Mouse (Mus musculus): ENCODE data around the gene Cphx3.
"Not testable (repeated sequence)": the region's sequence is repeated elsewhere in the genome, so short reads cannot be mapped to it uniquely, and the experiment has no call there.

GRCm38 (mm10) chr14:26118150-26118549, 36.1 kb downstream of the Cphx3 start, which contains the start of gene Duxbl2:
- not testable (repeated sequence) for TF ChIP-seq CTCF, EP300 (IDR thresholded peaks at IDR 0.05; ENCODE audit: low read depth)

All from heart, postnatal 0 days (tissue).